Mouse (Mus musculus) urinary bladder, postnatal 14 days (tissue): ENCODE results near the gene Dtx2.
"Not testable (repeated sequence)": the region's sequence is repeated elsewhere in the genome, so short reads cannot be mapped to it uniquely, and the experiment has no call there.

ENCODE experiments used
- DNase-seq: peaks from one replicate; pipeline ENCODE4 v3.0.0; 2021; ENCODE audit warnings: low spot score

The Dtx2 gene

GRCm38 (mm10) chr5:136027612-136028311 lies 33.2 kb downstream of the Dtx2 start:
- DNase-seq = no peak

GRCm38 (mm10) chr5:136034868-136035267 lies 40.3 kb downstream of the Dtx2 start:
- no peak for DNase-seq

GRCm38 (mm10) chr5:136035285-136035684 lies 40.7 kb downstream of the Dtx2 start:
- DNase-seq = no peak

- no peak for DNase-seq
Observed at GRCm38 (mm10) chr5:136036667-136037066, 42.1 kb downstream of the Dtx2 start.

GRCm38 (mm10) chr5:136038258-136039214 lies 43.9 kb downstream of the Dtx2 start, which contains the start of gene Upk3b:
Gene Upk3b, plus strand, starts transcription at chr5:136038496.
- DNase-seq = peak; percentile 70

DNA sequence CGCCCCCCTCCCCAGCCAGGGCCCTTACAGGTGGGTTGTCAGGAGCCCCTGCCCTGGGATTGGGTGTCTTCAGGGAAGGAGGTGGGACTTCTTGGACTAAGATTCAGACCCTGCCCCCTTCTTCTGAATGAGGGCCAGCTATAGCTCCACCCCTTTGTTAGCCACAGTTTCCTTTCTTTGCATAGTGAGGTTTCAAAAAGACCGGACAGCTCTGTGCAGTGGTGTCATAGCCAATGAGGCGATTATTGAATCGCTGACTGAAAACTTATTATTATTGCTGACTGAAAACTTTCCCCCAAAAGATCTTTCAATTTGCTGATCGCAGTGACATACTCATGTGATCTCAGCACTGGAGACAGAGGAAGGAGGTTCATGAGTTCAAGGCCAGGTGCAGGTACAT lies 45.6 kb downstream of the Dtx2 start:
- DNase-seq = no peak

GRCm38 (mm10) chr5:136041260-136041659 lies 46.7 kb downstream of the Dtx2 start:
- no peak for DNase-seq

DNA sequence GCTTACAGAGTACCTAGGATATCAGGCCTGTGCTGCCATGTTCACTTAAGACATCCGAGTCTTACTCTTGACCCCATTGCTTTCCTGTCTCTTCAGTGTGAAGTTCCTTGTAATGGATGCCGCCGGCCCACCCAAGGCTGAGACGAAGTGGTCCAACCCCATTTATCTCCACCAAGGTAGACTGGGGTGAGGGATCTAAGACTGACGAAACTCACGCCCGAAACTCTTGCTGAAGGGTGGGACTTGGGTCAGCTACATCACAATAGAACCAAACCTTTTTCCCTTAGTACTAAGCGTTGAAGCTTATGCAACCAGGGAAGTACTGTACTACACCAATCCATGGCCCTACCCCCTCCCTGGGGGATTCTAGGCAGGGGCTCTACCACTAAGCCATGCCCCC lies 47.1 kb downstream of the Dtx2 start:
- no peak for DNase-seq

DNA sequence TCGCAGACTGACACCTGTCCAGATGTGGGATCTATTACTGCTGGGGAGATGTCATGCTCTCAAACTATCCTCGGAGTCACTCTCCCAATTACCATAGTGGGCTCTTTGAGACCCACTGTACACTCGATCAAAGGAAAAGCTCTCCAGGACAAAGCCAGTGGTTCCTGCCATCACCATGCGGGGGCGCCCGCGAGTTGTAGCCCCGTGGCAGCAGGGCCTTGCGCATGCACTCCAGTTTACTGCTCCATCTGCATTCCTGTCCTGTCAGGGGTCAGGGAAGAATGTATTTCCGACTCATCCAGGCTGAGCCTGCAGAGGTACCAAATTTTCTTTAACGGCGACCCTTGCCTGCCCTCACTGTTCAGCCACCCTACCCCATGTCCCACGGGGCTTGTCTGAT lies 50.3 kb downstream of the Dtx2 start:
- DNase-seq = no peak

GRCm38 (mm10) chr5:136045408-136045807 lies 50.8 kb downstream of the Dtx2 start:
- DNase-seq = no peak

DNA sequence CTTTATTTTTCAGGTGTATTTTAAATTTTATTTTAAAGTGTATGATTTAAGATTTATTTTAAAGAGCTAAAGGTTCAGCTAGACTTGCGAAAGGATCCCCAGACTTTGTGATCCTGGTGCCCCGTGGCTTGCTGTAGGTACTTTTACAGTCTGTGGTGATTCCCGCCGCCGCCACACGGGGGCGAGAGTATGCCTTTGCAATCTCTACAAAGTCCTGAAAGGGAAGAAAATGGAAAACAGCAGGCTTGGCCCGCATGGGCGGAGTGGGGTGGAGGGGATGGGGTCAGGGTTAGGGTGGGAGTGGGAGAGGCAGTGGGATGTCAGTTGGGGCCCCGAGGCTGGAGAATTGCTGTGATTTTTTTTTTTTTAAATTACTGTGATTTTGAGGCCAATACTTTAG lies 51.4 kb downstream of the Dtx2 start:
- peak; percentile 93 for DNase-seq

GRCm38 (mm10) chr5:136048541-136048940 lies 53.9 kb downstream of the Dtx2 start:
- not testable (repeated sequence) for DNase-seq

DNA sequence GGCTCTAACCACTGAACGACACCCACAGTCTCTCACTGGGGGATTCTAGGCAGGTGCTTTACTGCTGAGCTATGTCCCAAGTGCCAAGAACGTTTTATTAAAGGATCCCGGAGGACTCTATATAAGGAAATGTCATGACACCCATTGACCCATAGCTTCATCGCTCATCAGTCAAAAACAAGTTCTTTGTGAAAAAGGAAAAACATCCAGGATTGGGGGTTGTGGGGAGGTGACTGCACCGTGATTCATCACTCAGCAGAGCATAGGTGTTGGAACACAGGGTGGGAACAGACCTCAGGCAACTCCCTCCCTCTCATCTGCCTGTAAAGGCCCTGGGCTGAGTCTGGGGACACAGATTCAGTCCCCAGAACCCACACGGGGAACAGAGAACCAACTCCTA lies 55.3 kb downstream of the Dtx2 start:
- no peak for DNase-seq

DNA sequence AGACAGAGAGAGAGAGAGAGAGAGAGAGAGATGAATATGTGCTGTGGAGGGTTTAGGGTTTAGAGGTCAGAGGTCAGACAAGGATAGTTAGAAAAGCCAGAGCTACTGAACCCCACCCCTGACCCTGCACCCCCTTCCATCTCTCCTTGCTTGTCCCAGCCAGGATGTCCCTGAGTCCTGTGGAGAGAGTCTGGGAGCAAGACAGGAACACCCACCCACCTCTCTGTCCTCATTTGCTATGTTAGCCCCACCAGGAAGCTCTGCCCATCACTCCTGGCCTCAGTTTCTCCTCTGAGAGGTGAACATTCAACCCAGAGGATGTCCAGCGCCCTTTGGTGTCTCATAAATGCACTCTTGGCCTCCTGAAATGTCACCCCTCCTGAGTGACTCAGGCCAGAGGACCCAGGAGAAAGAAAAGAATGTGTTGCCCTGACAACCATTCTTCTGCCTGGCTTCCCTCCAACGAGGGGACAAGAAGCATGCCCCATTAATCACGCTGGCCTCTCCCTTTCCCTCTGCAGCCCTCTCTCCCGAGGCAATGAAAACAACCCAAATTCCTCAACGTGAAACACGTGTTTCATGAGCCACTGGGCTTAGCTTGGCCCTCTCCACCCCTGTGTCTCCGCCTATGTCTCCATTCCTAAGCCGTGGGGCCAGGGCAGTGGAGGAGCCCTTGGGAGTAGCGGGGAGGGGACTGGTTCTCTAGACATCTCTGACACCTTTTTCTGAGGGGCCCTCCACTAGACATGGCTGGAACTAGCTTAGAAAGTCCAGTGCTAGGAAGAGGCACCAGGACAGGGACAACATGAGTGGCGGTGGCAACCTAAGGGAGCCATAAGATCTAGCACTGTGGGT lies 56.9 kb downstream of the Dtx2 start:
- peak; percentile 84 for DNase-seq

DNA sequence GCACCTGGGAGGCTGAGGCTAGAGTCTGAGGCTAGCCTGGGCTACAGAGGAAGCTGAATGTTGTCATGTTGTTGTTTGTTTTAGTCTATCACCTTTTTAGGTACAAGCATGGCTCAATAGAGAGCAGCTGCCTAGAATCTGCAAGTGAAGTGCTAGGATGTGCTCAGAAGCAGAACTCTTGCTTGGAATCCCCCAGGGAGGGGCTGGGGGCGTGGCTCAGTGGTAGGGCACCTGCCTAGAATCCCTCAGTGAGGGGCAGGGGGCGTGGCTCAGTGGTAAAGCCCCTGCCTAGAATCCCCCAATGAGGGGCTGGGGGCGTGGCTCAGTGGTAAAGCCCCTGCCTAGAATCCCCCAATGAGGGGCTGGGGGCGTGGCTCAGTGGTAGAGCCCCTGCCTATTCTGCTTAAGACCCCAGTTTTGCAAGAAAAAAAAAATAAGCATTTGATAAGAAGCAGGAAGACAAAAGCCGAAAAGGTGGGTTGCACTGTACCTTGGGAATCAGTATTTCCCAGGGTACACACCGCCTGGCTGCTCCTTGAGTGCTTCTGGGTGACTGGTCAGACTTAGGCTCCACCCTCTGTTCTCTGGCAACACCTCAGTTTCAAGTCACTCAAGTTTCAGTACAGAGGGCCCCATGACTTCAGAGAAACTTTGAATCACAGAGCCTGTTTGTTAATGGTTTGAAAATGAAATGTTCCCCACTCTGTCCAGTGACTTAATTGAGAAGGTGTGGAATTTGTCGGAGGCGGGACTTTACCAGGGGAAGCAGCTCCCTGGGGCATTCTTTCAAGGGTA lies 58.5 kb downstream of the Dtx2 start:
- DNase-seq = peak; percentile 56

- no peak for DNase-seq
Observed at GRCm38 (mm10) chr5:136054301-136055077, 59.9 kb downstream of the Dtx2 start, which contains the start of gene Upk3bl. Gene Upk3bl, plus strand, starts transcription at chr5:136054492.

DNA sequence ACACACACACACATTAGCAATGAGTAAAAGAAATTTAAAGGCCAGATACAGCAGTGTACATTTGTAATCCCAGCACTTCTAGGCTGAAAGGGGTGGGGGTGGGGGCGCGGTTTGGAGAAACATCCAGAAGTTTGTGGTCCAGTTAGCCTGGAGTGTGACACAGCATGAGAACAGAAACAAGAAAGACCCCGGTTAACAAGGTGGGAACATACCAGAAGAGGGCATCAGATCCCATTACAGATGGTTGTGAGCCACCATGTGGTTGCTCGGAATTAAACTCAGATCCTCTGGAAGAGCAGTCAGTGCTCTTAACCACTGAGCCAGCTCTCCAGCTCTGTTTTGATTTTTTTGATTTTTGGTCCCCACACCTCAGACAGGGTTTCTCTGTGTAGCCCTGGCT lies 61.5 kb downstream of the Dtx2 start:
- DNase-seq = no peak

DNA sequence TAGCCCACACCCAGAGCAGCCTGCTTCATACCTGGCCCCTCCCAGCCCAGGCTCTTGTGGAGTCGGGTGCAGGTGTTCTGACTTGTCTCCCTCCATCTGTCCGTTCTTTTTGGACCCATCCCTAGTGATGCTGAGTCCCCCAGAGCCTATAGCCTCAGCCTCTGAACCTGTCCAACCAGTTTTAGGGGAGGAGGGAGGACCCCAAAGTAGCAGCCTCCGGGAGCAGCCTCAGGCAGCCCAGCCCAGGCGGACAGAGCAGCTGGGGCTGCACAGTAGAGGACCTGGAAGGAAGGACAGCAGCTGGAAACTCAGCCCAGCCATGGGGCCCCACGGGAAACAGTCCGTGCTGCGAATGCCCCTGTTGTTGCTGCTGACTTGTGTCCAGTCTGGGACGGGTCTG lies 62.5 kb downstream of the Dtx2 start:
- peak; percentile 58 for DNase-seq

DNA sequence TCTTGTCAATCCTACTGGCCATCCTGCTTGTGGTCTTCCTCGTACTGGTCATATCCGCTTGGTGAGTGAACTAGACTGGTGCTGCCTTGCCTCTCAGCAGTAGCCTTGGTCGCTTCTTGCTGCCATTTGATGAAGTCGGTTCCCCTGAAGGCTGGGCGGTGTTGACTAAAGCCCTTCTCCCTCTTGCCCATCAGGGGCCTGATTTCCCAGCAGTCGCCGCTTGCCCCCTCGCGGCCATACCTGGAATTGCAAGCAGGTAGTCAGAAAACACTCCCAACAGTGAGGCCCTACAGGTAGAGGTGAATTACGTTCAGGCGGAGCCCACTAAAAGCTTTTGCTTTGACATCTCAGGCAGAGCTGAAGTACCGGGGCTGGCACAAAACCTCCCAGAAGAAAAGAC lies 67.0 kb downstream of the Dtx2 start:
- peak; percentile 90 for DNase-seq

GRCm38 (mm10) chr5:136063920-136064319 lies 69.3 kb downstream of the Dtx2 start:
- no peak for DNase-seq
